Mouse (Mus musculus): Measurements from ENCODE around the gene Rab3c. TPM values are rescaled to one million over a fixed set of nuclear protein-coding genes. Genes with fewer than 3 reads are reported as not detected.

Rab3c gene
- polyA plus RNA-seq, 1 experiment from 2014 or later, result 3.1 TPM

- Histone ChIP-seq H3K4me2 (replicated peaks; ENCODE audit: low read depth) (peak overlapping the region; percentile 60), H3K36me3 (ENCODE audit: control insufficient read depth, insufficient read depth, low read length) (no peaks in the 10 kb centered on the region), H3K9me3 (ENCODE audit: control insufficient read depth, low read length) (no peaks in the 10 kb centered on the region), H3K27ac (replicated peaks) (no peak overlapping the region), H3K4me1 (replicated peaks; ENCODE audit: control insufficient read depth, insufficient read depth) (no peaks in the 10 kb centered on the region), H3K27me3 (ENCODE audit: control insufficient read depth, insufficient read depth, low read length) (no peaks in the 10 kb centered on the region), H3K4me3 (ENCODE audit: low read depth, low read length) (peak overlapping the region; percentile 38), H3K9ac (ENCODE audit: low read length) (no peak overlapping the region)
- under 1% methylated on average over 24 of the region's 24 CpGs for WGBS
- DNase-seq (ENCODE audit: low spot score), result peak; percentile 71
- ATAC-seq (ENCODE audit: low FRiP score, low TSS enrichment), result peak; percentile 97
- TF ChIP-seq CTCF (IDR thresholded peaks at IDR 0.05; ENCODE audit: low read depth), result no peak
- no peak for TF ChIP-seq EP300 (optimal IDR thresholded peaks at IDR 0.05)
Observed at GRCm38 (mm10) chr13:110280028-110280562, 701 bp downstream of the Rab3c start.

GRCm38 (mm10) chr13:110278976-110279736 is 1.6 kb downstream of the Rab3c start:
- Histone ChIP-seq H3K27me3 (ENCODE audit: control insufficient read depth, insufficient read depth, low read length) (no peaks in the 10 kb centered on the region), H3K9ac (ENCODE audit: low read length) (no peak overlapping the region), H3K4me3 (ENCODE audit: low read depth, low read length) (no peak overlapping the region), H3K4me2 (replicated peaks; ENCODE audit: low read depth) (no peak overlapping the region), H3K36me3 (ENCODE audit: control insufficient read depth, insufficient read depth, low read length) (no peaks in the 10 kb centered on the region), H3K4me1 (replicated peaks; ENCODE audit: control insufficient read depth, insufficient read depth) (no peaks in the 10 kb centered on the region), H3K27ac (replicated peaks) (no peak overlapping the region), H3K9me3 (ENCODE audit: control insufficient read depth, low read length) (no peaks in the 10 kb centered on the region)
- TF ChIP-seq EP300 (optimal IDR thresholded peaks at IDR 0.05) (no peak), CTCF (IDR thresholded peaks at IDR 0.05; ENCODE audit: low read depth) (no peak)
- WGBS, result 55% methylated on average over 9 of the region's 9 CpGs
- DNase-seq (ENCODE audit: low spot score) (no peak), ATAC-seq (ENCODE audit: low FRiP score, low TSS enrichment) (no peak)

GRCm38 (mm10) chr13:110277709-110278108 is 3.1 kb downstream of the Rab3c start:
- no peaks in the 10 kb centered on the region for H3K4me1 ChIP-seq (replicated peaks; ENCODE audit: control insufficient read depth, insufficient read depth)
- ATAC-seq (ENCODE audit: low FRiP score, low TSS enrichment) (no peak), DNase-seq (ENCODE audit: low spot score) (no peak)
- no peak overlapping the region for H3K27ac ChIP-seq (replicated peaks)
- no peaks in the 10 kb centered on the region for H3K36me3 ChIP-seq (ENCODE audit: control insufficient read depth, insufficient read depth, low read length)
- H3K4me3 ChIP-seq (ENCODE audit: low read depth, low read length), result no peak overlapping the region
- no peaks in the 10 kb centered on the region for H3K27me3 ChIP-seq (ENCODE audit: control insufficient read depth, insufficient read depth, low read length)
- H3K9me3 ChIP-seq (ENCODE audit: control insufficient read depth, low read length), result no peaks in the 10 kb centered on the region
- TF ChIP-seq CTCF (IDR thresholded peaks at IDR 0.05; ENCODE audit: low read depth) (no peak), EP300 (optimal IDR thresholded peaks at IDR 0.05) (no peak)
- no peak overlapping the region for H3K9ac ChIP-seq (ENCODE audit: low read length)
- no peak overlapping the region for H3K4me2 ChIP-seq (replicated peaks; ENCODE audit: low read depth)

- no peak overlapping the region for H3K27ac ChIP-seq (replicated peaks)
- H3K4me3 ChIP-seq (ENCODE audit: low read depth, low read length), result no peak overlapping the region
- no peak for ATAC-seq (ENCODE audit: low FRiP score, low TSS enrichment)
- no peak overlapping the region for H3K9ac ChIP-seq (ENCODE audit: low read length)
- H3K9me3 ChIP-seq (ENCODE audit: control insufficient read depth, low read length), result no peaks in the 10 kb centered on the region
- TF ChIP-seq EP300 (optimal IDR thresholded peaks at IDR 0.05), result no peak
- no peak for TF ChIP-seq CTCF (IDR thresholded peaks at IDR 0.05; ENCODE audit: low read depth)
- DNase-seq (ENCODE audit: low spot score), result no peak
- H3K4me2 ChIP-seq (replicated peaks; ENCODE audit: low read depth), result no peak overlapping the region
- 73% methylated on average over 3 of the region's 3 CpGs for WGBS
- H3K4me1 ChIP-seq (replicated peaks; ENCODE audit: control insufficient read depth, insufficient read depth), result no peaks in the 10 kb centered on the region
- H3K36me3 ChIP-seq (ENCODE audit: control insufficient read depth, insufficient read depth, low read length), result no peaks in the 10 kb centered on the region
- H3K27me3 ChIP-seq (ENCODE audit: control insufficient read depth, insufficient read depth, low read length), result no peaks in the 10 kb centered on the region
Observed at GRCm38 (mm10) chr13:110275471-110275870, 5.3 kb downstream of the Rab3c start.

- no peaks in the 10 kb centered on the region for H3K27me3 ChIP-seq (ENCODE audit: control insufficient read depth, insufficient read depth, low read length)
- H3K27ac ChIP-seq (replicated peaks), result no peak overlapping the region
- no peak overlapping the region for H3K9ac ChIP-seq (ENCODE audit: low read length)
- no peaks in the 10 kb centered on the region for H3K4me1 ChIP-seq (replicated peaks; ENCODE audit: control insufficient read depth, insufficient read depth)
- ATAC-seq (ENCODE audit: low FRiP score, low TSS enrichment), result no peak
- TF ChIP-seq CTCF (IDR thresholded peaks at IDR 0.05; ENCODE audit: low read depth) (no peak), EP300 (optimal IDR thresholded peaks at IDR 0.05) (no peak)
- no peaks in the 10 kb centered on the region for H3K9me3 ChIP-seq (ENCODE audit: control insufficient read depth, low read length)
- H3K4me3 ChIP-seq (ENCODE audit: low read depth, low read length), result no peak overlapping the region
- 54% methylated on average over 1 of the region's 1 CpGs for WGBS
- H3K36me3 ChIP-seq (ENCODE audit: control insufficient read depth, insufficient read depth, low read length), result no peaks in the 10 kb centered on the region
- no peak overlapping the region for H3K4me2 ChIP-seq (replicated peaks; ENCODE audit: low read depth)
- DNase-seq (ENCODE audit: low spot score), result no peak
Observed at GRCm38 (mm10) chr13:110260649-110261048, 20.1 kb downstream of the Rab3c start.

GRCm38 (mm10) chr13:110251453-110251852 is 29.3 kb downstream of the Rab3c start:
- H3K36me3 ChIP-seq (ENCODE audit: control insufficient read depth, insufficient read depth, low read length), result no peaks in the 10 kb centered on the region
- 83% methylated on average over 5 of the region's 5 CpGs for WGBS
- TF ChIP-seq EP300 (optimal IDR thresholded peaks at IDR 0.05) (no peak), CTCF (IDR thresholded peaks at IDR 0.05; ENCODE audit: low read depth) (no peak)
- H3K27me3 ChIP-seq (ENCODE audit: control insufficient read depth, insufficient read depth, low read length), result no peaks in the 10 kb centered on the region
- ATAC-seq (ENCODE audit: low FRiP score, low TSS enrichment) (no peak), DNase-seq (ENCODE audit: low spot score) (no peak)
- no peak overlapping the region for H3K9ac ChIP-seq (ENCODE audit: low read length)
- no peak overlapping the region for H3K4me3 ChIP-seq (ENCODE audit: low read depth, low read length)
- no peaks in the 10 kb centered on the region for H3K9me3 ChIP-seq (ENCODE audit: control insufficient read depth, low read length)
- H3K4me1 ChIP-seq (replicated peaks; ENCODE audit: control insufficient read depth, insufficient read depth), result no peaks in the 10 kb centered on the region
- no peak overlapping the region for H3K27ac ChIP-seq (replicated peaks)
- H3K4me2 ChIP-seq (replicated peaks; ENCODE audit: low read depth), result no peak overlapping the region

Measured in stomach, postnatal 0 days (tissue).